Mouse (Mus musculus) cerebellum, postnatal 36 days (tissue): ENCODE data around the gene Sptbn4.

Experiments
- DNase-seq, 2 experiments: peaks; one replicate each; pipeline ENCODE4 v3.0.0; 2021 to 2022; ENCODE audit warnings: mixed read lengths in 2 of 2

Sptbn4 gene

DNA sequence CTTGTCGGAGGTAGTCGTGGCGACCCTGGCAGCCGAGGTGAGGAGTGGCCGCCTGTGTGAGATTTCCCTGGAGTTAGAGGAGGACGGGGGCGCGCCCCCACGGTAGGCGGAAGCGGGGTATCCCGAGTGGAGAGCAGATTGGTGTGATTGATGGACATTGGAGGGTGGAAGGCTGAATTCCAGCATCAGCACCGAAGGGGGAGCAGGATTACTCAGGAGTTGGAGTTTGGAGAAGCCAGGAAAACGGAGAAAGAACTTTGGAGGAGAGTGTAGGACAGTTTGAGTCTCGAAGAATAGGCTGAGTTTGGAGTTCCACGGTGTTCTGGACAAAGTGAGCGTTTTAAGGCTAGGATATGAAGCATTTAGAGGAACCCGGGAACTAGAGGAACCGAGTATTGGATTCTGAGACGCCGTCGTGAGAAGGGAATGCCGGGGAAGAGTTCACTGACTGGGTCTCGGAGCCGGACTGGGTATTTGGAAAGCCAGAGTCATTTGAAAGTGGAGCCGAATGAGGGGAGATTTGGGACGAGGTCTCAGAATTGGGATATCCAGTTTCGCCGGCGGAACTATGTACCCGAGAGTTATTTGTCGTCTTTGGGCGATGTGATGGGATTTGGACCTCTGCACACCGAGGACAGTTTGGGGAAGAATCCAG, 26.5 kb upstream of the Sptbn4 start:
- no peak for DNase-seq

DNA sequence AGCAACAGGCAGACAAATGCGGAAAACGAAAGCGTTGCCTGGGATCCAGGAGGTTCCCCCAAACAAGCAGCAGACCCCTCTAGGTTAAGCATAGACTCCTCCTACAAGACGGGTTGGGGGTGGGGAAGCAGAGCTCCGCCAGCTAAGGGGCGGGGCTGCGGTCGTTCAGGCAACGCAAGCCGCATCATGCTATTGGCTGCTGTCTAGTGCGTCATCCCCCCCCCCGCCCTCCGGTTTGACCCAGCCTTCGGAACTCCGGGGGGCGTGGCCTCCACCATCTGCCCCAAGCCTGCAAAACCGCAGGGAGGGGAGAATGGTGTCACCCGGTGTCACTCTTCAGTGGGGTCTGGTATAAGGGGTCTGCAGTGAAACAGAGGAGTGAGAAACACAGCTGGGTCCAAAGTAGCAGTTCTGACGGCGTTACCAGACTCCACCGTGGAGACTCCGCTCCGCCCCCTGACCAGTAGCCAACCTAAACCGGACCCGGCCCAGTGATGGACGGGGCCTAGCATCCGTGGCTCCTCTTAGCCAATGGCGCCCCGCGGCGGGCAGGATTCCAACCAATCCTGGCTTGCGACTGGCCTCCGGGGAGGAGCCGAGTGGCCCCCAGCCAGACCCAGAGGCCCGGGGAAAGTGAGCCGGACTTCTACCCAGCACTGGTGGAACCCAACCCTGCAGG, 25.8 kb upstream of the Sptbn4 start, which contains the start of gene Sertad3:
Gene Sertad3, plus strand, starts transcription at position 613 of the 679 bp plus-strand sequence.
- peak; percentile 100 for DNase-seq

DNA sequence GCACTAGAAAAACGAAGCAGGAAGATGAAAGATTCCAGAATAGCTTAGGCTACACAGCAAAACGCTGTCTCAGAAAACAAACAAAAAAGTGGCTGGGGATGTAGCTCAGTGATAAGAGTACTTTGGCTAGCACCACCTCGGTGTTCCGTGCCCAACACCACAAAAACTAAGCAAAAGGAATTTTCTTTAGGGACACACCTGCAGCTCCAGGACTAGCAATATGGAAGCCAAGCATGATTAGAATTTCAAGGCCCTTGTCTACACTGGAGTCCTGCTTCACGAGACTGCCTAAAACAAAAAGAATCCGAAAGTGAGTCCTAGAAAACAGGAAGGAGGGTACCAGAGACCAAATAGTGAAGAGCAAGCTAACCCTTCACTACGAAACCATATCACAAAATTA, 25.1 kb upstream of the Sptbn4 start:
- DNase-seq = no peak

DNA sequence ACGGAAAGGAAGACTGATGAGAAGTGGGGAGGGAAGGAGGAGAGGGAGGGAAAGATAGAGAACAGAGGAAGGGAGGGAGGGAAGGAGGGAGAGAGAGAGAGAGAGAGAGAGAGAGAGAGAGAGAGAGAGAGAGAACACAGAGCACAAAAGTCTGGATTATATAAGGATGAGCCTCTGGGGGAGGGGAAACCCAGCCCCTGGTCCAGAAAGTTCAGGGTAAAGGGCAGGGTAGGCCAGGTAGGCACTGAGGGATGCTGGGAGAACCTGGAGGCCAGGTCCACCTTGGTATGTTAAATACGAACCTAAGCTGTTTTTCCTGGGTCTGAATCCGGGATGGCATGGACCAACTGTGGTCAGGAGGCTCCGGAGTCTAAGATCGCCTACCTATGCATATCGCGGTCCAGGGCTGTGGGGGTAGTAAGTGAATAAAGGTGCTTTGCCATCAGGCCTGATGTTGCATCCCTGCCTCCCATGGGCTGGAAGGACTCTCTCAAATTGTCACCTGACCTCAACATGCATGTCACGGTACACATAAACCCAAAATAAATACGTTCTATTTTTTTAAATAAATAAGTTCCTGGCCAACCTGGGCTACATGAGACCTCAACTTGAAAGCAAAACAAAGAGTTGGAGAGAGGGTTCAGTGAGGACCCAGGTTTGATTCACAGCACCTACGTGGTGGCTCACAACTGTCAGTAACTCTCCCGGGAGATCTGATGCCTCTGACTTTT, 24.1 kb upstream of the Sptbn4 start:
- DNase-seq = no peak

DNA sequence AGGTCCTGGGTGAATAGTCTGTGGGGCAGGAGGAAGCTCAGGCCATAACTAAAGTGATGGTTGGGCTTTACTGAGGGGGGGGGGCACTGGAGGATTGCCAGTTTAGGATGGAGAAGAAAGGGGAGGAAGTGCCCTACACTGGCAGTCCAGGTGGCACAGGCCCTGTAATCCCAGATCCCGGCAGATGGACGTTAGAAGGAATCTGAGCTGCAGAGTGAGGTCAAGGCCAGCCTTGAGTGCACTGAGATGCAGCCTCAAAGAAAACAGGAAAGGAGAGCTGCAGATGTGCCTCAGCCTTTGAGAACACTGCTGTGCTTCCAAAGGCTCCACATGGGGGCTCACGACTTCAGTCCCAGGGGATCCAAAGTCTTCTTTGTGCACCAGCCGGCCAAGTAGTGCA, 20.2 kb upstream of the Sptbn4 start:
- DNase-seq = peak in 1 of 2 experiments; percentile 26

DNA sequence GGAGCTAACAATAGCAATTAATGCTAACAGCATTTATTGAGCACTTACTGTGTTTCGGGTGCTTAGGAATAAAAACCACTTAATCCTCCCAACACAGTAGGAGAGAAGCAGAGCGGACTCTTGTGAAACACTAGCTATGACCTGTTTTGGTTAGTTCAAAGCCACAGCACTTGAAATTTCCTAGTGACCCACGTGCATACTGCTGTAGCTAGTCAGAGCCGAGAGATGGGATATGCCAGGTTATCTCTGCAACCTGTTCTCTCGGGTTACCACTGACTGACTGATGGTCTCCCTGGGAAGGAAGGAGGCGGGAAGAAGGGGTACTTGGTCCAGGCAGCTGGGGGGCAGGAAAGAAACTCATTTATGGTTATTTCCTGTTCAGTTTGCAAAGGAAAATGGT, 13.0 kb upstream of the Sptbn4 start:
- DNase-seq = no peak

DNA sequence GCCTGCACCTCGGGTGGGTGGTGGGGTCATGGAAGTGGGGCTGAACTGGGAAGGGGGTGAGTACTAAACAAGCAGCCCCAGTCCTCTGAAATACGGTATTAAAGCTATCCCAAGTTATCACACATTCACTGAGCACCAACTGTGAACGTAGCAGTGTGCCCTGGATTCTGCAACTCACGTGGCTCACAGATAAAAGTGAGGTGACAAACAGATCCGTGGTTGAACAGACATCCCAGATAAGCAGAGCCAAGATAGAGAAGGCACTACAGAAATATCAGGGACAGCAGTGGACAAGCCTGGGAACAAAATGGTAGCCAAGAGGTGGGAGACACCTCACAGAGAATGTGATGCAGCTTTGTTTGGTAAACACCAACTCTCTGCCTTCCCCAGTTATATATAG, 12.2 kb upstream of the Sptbn4 start:
- no peak for DNase-seq

DNA sequence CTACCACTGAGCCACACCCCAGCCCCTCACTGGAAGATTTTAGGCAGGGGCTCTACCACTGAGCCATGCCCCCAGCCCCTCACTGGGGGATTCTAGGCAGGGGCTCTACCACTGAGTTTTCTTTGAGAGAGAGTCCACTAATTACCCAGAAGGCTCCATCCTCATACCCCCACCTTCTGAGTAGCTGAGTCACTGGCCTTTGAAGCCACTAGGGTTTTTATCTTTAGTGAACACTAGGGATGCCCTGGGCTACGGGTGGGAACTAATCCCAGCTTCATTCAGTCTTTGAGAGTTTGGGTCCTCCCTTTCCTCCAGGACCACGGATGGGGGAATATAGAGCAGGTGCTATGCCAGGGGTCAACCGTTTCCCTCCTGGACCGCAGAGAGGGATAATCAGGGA, 11.1 kb upstream of the Sptbn4 start:
- no peak for DNase-seq

DNA sequence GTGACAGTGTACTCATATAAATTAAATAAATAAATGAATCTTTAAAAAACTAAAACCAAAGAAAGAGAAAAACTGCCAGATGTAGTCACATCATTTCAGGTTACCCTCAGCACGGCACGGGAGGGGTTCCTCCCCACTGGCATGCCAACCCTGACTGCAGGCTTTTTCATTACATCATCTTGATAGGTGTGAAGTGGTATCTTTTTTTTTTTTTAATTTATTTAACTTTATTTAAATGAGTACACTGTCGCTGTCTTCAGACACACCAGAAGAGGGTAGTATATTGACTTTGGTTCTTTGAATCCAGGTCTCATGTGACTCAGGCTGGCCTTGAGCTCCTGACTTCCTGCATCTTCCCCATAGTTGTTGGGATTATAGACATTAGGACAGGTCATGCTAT, 7.8 kb upstream of the Sptbn4 start:
- no peak for DNase-seq

DNA sequence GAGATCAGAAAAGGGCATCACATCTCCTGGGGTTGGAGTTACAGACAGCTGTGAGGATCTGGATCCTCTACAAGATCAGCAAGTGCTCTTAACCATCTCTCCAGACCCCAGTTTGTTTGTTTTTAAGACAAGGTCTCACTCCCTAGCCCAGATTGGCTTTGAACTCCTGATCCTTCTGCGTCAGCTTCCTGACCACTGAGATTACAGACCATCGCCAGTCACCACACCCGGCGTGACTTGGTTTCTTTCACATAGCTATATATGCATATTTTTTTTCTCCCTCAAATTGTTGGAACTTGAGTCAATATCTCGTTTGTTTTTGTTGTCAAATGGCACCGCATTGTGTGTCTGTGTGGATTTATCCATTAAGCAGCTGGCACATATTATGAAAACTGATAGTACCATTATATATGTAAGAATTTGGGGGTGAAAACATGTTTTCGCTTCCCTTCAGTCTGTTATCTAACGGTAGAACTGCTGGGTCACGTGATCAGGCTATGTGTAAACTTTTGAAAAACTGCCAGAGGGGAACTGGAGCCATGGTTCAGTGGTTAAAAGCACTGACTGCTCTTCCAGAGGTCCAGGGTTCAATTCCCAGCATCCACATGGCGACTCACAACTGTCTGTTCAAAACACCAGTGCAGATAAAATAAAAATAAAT, 7.1 kb upstream of the Sptbn4 start:
- DNase-seq = no peak

DNA sequence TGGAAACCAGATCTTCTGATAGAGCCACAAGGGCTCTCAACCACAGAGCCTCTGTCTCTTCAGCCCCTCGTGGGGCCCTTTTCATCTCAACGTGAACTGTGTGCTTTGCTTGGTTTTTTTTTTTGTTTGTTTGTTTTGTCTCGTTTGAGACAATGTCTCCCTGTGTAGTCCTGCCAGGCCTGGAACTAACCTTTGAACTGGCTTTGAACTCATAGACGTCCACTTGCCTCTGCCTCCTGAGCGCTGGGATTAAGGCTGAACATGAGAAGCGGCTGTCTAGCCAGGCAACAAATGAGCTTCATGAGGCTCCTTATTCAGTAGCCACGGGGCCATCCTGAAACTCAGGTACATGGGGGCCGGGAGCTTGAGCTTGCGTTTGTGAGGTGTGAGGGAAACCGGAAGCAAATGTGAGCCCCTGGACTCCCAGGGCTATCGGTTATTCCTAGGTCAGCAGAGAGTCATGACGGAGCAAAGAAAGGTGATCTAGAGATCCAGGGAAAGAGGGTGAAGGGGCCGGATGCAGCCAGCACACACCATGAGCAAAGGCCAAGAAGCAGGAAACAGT, 4.8 kb upstream of the Sptbn4 start:
- DNase-seq = no peak

DNA sequence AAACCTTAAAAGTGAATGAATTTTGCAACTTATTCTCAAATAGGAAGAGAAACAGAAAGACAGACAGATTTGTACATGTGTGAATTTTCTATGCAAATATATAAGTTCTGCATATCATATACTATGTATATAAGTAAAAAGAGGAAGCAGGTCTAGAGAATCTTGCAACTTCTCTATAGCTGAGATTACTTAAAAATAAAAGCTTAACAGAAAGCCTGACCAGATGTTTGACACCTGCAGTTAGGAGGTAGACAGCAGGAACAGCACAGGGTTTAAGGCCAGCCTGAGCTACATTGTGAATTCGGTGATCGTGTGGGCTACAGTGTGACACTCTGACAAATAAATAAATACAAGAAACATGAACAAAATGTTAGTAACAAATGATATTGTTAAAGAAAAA, 3.9 kb upstream of the Sptbn4 start:
- no peak for DNase-seq

DNA sequence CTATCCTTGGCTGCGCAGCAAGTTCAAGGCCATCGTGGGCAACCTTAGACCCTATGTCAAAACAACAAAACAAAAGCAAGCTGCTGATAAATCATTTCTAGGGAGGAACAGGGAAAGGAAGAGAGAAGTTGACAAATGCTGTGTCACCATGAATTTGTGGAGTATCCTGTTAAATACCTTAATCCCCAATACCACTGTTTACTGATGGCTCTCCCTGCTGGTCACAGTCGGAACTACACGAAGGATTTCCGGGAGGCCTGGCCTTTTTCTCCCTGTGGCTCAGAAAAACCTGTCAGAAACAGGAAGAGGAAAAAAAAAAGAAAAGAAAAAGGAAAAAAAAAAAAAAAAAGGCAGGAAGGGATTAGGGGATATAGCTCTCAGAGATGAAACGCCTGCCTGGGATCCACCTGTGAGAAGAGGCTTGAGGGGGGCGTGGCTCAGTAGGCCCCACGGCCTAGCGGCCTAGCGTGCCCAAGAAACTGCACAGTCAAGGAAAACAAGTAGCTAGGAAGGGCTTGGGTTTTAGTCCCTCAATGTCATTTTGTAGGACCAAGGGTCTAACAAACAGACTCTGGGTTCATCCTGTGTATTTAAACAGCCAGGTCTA, 1.9 kb upstream of the Sptbn4 start:
- DNase-seq = peak; percentile 73 to 80

DNA sequence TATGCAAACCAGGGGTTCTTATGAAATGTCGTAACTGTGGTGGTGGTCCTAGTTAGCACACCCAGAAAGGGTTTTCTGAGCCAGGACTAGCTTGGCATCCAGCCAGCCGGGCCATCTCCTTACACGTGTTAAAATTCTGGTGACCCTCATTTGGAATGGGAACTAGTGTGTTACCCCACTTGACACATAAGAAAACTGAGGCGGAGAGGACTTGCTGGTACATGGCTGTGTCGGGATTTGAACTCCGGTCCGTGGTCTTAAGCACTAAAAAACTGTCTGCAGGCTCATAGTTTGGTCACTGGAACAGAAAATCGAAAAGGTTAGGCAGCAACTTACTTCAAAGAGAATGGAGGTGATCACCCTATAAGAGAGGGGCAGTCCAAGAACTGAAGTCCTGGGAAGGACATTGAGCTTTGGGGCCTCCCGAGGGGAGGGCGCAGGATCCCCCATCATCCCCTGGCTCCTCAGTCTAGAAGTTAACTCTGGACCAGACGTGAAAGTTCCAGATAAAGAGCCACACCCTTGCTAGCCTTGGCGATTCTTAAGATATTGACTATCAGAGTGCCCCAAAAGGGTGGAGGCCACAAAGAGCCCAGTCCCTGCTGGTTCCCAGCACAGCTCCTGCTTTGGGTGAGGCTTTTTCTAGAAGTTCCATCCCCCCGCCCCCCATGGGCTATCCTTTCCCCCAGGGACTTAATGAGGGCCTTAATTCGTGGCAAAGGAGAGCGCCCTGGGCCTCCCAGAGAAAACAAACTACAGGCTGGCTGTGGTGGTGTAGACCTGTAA, 1.1 kb upstream of the Sptbn4 start:
- DNase-seq = peak; percentile 39 to 42

DNA sequence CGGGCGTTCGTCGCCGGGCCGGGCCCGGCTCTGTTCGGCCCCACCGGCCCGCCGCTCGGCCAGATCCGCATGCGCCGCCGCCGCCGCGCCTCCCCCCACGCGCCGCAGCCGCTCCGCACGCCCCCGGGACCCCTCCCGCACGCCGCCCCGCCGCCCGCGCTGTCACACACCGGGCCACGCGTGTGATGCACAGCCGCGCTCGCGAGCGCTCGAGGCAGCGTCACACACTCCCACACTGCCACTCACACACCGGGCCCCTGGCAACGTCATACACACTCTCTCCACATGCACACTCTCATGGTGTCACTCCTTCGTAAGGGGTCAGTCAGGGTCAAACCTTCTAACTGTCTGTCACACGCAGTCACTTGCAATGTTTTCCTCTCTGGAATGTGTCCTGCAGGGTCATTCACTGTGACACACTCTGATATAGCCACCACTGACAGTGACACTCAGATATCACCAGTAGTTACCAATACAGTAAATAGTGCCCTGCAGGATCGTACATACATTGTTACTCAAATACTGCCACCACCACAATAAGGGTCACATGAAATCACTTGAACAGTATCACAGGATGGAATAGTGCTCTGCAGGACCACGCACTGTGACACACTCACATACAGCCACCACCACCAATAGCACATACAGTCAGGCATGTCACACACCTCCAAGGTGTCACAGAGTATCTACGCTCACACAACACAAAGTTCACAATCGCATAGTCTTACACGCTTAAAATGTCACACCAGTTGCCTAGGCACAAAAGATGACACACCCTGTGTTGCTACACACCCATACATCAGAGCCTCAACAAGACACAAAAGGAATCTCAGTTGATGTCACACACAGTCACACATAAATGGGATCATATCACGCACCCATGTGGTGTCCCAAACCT, 716 bp downstream of the Sptbn4 start:
- peak; percentile 58 to 69 for DNase-seq

DNA sequence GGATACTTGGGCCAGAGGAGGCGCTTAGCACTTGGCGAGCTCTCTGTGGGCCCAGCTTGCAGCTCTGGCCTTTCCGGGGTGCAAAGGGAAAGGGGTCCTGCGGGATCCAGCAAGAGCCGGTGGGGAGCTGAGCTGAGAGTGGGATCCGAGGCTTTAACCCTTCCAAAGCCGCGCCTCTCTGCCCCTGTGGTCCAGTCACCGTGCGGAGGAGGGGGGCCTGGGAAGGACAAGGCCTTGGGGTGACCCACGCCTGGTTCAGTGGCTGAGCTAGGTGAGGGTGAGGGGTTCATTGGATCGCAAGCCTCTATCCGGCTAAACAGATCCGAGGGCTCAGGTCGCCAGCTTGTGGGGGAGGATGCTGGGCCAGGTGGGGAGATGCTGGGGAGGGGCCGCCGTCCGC, 1.4 kb downstream of the Sptbn4 start:
- DNase-seq = peak in 1 of 2 experiments; percentile 33

DNA sequence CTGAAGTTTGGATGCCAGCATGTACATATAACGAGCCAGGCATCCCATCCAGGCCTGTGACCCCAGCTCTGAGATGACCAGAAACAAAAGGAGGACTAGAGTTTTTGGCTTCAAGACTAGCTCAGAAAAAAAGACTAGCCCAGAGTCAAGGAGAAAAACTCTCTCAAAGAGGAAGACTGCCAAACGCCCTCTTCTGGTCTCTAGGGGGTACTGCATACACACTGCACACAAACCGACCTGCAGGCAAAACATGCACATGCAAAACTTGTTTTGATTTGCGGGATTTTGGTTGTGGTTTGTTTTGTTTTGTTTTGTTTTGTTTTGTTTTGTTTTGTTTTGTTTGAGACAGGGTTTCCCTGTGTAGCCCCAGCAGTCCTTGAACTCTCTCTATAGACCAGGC, 7.5 kb downstream of the Sptbn4 start:
- no peak for DNase-seq

DNA sequence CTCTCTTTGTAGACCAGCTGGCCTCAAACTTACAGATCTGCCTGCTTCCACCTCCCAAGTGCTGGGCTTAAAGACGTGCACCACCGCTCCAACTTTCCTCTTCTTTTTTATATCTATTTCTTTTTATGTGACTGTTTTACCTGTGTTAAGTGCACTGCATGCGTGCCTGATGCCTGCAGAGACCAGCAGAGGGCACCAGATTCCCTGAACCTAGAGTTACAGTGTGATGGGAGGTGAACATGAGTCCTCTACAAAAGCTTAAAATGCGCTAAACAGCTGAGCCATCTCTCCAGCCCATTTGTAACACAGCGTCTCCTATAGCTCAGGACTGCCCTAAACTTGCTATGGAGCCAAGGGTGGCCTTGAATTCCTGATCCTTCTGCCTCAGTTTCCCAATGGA, 9.9 kb downstream of the Sptbn4 start:
- DNase-seq = peak; percentile 20

DNA sequence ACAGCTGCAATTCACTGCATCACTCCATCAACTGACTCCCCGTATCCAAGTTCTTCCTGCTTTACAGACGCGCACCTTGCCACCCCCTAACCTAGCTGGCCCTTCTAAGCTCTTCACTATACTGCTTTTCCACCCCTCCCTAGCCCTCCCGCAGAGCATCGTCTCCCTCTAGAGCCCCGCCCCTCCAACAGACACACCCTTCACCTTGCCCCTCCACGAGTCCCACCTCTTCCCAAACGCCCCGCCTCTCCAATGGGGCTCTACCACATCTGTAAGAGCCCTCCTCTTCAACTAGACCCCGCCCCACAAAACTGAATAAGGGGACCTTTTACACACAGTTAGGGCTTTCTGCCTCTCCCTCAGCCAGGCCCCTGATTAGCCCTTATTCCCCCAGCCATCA, 13.7 kb downstream of the Sptbn4 start:
- no peak for DNase-seq

DNA sequence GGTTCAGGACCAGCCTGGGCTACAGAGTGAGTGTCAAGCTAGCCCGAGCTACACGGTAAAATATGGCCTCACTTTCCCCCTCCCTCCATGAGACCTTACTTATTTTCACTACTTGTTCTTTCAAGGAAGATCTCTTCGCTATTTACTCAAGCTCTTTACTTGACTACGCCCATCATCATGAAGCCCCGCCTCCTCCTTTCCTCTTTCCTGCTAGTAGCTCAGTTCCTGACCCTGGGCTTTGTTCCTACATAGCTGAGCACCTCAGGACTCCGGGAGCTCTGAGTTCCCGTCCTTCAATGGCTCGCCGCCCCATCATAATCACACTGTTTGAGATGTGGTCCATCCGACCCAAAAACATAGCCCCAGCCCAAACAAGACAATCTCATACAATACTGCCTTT, 14.1 kb downstream of the Sptbn4 start:
- DNase-seq = no peak

DNA sequence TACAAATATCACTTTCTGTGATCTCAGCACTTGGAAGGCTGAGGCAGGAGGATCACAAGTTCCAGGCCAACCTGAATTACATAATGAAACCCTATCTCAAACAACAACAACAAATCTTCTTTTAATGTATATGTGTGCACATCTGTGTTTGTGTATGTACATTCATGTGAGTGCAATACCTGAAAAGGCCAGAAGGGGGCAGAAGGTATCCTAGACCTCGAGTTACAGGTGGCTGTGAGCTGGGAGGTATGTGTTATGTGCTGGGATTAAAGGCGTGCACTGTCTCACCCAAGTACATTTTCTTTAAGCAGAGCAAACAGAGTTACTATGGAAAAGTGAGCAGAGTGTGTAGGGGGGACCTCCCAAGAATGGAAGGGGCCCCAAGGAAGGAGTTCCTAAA, 18.4 kb downstream of the Sptbn4 start:
- no peak for DNase-seq
